Mouse (Mus musculus): ENCODE results near the gene Clec2i.
"Not testable (repeated sequence)": the region's sequence is repeated elsewhere in the genome, so short reads cannot be mapped to it uniquely, and the experiment has no call there.

Clec2i gene

DNA sequence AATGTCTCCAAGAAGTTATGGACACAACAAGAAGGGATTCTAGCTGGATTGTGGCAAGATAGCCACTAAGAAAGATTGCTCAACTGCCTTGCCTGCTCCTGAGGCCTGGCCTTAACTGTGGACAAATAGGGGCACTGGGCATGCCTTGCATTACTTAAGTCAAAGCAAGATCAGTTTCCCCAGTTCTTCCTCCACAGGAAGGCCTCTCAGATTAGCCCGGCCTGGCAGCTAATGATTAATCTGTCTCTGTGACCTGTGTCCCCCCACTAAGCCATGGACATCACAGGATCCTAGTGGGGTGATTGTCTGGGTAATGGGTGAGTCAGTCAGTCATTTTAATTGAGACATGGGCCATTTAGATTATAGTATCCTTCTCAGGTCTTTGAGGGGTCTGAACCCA is 31.9 kb upstream of the Clec2i start:
- peak; percentile 85 for DNase-seq

GRCm38 (mm10) chr6:128856250-128856649 is 31.1 kb upstream of the Clec2i start:
- peak; percentile 99 for DNase-seq

DNA sequence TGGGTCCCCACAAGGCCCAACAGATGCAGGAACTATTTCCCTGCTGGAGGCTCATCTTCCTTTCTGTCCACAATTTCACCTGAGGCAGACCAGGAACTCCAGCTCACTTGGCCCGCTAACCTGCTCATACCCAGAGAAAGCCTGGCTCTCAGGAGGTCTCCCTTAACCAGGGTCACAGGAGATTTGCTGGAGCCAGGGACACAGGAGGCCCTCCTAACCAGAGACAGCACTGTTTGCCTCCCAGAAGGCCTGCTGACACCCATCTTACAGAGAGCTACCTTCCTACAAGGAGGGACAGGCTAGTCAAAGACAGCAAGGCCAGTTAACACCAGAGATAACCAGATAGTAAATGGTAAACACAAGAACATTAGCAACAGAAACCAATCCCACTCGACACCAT is 29.4 kb upstream of the Clec2i start:
- peak; percentile 83 for DNase-seq

DNA sequence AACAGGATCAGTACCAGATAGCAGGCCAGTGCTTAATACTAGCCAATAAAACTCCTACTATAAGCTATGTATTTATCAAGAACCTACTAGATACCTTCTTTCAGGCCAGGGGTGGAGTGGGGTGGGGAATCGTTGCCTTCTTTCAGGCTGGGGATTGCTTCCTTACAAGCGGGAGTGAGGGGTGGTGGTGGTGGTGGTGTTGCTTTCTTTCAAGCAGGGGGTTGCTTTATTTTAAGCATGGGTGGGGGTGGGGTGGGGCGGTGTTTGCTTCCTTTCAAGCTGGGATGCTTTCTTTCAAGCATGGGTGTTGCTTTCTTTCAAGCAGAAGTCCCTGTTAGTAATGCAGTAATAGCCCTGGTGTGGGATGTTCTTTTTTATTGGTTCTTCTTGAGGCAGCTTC is 18.5 kb upstream of the Clec2i start:
- peak; percentile 59 for DNase-seq

DNA sequence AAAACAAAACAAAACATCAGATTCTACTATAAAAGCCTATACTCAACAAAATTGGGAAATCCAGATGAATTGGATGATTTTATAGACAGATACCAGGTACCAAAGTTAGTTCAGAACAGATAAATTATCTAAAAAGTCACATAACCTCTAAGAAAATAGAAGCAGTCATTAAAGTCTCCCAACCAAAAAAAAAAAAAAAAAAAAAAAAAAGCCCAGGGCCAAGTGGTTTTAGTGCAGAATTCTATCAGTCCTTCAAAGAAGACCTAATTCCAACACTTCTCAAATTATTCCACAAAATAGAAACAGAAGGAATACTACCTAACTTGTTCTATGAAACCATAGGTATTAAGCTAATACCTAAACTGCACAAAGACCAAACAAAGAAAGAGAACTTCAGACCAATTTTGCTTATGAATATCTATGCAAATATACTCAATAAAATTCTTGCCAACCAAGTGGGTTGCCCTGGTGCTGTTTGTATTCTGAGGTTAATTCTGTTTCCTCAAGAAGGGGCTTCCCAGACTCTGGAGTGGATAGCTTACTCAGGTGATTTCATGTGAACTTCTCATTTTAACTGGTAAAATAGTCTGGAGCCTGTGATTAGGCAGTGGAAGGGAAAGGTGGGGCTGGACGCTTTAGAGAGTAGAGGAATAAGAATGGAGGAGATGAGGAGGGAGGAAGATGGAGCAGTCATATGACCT is 15.3 kb upstream of the Clec2i start:
- peak; percentile 35 for DNase-seq

DNA sequence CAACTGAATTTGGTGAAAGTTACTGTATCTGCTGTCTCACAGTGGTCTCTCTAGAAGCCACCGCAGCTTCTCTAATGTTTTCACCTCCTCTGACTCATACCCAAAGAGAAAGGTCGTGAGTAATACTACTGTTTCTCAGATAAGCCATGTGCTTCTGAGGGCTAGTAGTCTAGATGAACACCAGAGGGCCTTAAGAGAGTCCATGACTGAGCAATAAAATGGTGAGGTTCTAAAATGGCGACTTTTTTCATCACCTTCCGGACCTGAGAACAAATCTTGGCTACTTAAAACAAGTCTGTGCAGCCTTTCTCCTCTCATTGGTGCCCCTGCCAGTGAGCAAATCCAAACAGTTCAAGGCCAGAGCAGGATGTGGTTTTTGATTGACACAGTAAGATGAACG is 1.4 kb downstream of the Clec2i start:
- no peak for DNase-seq

- peak; percentile 84 for DNase-seq
Measured at GRCm38 (mm10) chr6:128890948-128891355, 3.6 kb downstream of the Clec2i start, which contains the start of gene BC035044. Gene BC035044 (minus strand): TSS chr6:128891126.

DNA sequence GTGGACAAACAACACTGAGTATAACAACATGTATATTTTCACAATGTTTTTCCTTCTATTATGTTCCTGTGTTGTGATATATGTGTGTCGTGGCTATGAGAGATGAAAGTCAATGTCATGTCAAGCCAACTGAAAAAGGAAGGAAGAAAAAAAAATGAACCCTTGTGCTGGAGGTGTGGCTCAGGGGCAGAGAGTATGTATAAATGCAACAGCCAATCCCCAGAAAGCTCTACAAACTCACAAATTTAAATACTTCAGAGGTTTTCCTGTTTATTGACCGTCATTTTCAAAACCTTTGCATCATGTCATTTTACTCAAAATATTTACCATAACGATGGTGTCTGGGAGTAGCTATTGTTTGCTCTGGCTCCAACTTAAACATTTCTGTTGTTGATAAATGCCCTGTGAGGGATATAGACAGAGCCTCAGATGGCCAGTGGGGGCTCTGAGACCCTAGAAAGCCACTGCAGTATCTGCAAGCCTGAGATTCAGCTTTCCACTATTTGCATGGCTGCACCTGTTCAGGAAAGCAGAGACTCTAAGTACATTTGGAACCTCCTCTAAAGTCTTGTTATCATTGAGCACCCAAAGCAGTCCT is 8.1 kb downstream of the Clec2i start:
- no peak for DNase-seq

- DNase-seq, result no peak
Measured at GRCm38 (mm10) chr6:128900044-128900443, 12.7 kb downstream of the Clec2i start.

- not testable (repeated sequence) for DNase-seq
Measured at GRCm38 (mm10) chr6:128900796-128901552, 13.6 kb downstream of the Clec2i start.

- DNase-seq, result no peak
Measured at GRCm38 (mm10) chr6:128913598-128914254, 26.3 kb downstream of the Clec2i start.

DNA sequence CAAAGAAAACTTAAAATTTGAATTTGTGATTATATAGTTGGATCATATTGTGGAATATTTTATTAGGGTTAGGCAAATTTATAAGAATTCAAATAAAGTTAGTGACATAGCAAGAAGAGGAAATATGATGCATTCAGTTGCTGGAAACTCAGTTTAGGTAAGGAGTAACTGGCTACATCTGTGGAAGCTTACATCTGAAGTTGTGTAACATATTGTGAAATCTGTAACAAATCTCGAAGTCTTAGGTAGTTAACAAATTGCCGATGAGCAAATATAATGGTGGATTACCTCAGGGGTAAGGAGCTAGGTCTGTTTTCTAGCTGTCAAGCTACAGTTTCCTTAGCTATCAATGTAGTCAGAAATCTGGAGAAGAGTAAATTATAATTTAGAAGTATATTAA is 29.9 kb downstream of the Clec2i start:
- DNase-seq, result no peak

- no peak for DNase-seq
Measured at GRCm38 (mm10) chr6:128933050-128933449, 45.7 kb downstream of the Clec2i start.

DNA sequence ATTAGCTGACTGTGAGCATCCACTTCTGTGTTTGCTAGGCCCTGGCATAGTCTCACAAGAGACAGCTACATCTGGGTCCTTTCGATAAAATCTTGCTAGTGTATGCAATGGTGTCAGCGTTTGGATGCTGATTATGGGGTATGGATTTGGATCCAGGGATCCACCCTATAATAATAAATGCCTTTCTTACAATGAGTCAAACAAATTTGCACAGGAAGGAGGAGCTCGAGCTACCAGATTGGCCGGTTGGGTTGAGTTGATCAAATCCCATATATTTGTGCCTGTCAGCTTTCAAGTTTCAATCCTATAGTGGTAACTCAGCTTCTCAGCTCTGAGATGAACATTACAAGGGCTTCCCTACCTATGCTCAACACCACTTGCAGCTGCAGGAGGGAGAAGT is 46.7 kb downstream of the Clec2i start, which contains the start of gene Clec2g:
TSS of gene Clec2g (plus strand) at position 301 of the 400 bp plus-strand sequence.
- not testable (repeated sequence) for DNase-seq

DNA sequence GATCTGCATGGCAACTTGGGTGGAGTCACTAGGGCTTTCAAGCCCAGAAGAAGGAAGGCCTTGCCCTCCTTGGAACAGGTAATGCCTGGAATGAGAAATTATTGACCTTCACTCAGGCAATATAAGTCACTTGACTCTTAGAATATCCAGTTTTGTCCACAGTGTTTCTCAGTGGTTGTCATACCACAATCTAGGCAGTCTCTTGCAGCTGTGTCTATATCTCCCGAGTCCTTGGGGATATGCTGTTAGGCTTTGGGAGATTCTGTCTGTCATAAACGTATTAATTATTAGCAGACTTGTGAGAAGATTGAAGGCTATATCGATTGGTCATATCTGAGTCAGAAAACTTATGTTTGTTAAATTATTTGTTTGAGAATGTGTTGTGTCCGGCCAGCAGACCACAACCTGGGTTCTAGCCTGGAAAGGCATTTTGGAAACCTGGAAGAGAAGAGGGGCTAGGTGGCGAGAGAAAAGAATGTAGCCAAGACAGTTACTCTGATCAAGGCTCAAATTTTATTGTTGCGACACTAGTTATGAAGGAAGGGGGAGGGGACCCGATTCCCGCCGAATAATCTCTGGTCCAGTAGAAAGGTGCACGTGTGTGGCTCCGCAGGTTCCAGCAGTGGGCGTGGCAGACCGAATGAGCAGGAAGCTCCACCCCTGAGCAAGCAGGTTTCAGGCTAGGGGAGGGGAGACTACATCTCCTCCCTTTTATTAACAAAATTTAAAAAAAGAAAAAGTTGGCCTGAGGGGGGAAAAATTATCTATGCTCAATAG is 48.7 kb downstream of the Clec2i start:
- not testable (repeated sequence) for DNase-seq

DNA sequence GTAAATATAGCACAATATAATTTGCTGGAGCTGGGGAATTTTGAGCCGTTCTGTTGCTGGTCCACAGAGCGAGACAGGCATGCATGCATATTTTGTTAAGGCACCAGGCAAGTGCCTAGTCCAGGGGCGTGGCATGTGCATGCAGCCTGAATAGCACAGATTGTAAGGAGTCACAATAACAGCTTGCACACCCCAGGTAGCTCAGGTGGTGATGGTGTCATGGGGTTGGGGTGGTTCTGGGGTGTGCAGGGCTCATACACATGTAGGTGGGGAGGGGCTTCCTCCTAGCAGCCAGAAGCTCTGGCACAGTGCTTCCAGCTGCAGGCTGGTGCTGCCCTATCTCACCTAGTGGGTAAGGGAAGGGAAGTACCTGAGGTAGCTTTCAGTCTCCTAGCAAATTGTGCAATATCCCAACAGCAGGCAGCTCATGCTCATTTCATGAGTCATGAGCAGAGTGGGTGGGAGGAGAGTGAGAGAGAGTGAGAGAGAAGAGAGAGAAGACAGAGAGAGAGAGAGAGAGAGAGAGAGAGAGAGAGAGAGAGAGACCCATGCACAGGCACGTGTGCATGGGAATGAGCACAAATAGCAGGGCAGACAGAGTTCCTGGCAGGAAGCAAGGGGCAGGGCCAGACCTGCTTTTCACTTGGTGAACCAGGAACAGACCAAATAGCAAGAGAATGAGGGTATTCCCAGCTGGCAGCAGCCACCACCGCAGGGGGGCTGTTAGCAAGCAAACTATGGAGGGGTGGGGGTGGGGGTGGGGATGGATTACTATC is 54.4 kb downstream of the Clec2i start:
- DNase-seq, result no peak

- DNase-seq, result no peak
Measured at GRCm38 (mm10) chr6:128945564-128945963, 58.2 kb downstream of the Clec2i start.
